Mouse (Mus musculus) adrenal gland, adult 18-20 months (tissue): Measurements from ENCODE around the gene Oosp1. TPM values are rescaled to one million over a fixed set of nuclear protein-coding genes. Genes with fewer than 3 reads are reported as not detected.

Source experiments
- DNase-seq, 2 experiments: peaks; one replicate each; pipeline ENCODE4 v3.0.0; 2021 to 2022; ENCODE audit warnings: low spot score in 2 of 2
- total RNA-seq, 2 experiments: library from RNA; stranded (reverse); gene quantifications; 1 replicate in 1 of 2; 2 replicates in 1 of 2; pipeline ENCODE4 v1.2.3; 2021

Oosp1 gene
- total RNA-seq, 2 experiments from 2014 or later = 3.3 TPM; not detected in 1

DNA sequence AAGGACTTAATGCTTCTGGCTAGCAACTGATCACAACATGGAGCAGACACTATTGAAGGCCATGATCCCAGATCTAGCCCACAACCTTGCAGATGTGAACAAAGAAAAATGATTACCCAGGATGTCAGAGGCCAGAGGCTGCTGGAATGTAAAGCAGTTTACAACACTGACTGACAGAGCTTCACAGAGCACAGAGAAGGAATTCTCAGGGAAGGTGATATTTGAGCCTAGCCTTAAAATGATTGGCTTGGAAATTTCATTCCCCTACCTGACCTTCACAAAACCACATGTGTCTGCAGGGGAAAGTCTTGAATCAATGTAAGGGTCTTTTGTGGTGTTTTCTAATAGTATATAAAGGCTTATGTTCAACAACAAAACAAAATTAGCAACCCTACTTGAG, 66.2 kb downstream of the Oosp1 start:
- no peak for DNase-seq

DNA sequence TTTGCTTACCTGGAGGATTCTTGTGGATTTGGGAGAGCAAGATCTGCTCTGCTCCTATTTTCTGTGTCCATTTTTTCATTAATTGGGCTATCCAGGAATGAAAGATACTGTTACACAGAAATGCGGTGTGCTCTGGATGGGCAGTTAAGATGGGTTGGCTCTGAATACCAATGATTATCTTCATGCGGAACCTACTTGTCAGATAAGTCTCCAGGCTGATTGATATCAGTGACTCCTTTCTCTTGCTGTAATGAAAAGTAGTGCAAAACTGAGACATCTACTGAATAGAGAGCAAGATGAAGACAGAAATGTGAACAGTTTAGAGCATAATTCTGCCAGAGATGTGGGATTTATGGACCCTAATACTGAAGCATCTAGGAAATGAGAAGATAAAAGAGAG, 67.4 kb downstream of the Oosp1 start, which contains the start of gene Ms4a2:
Gene Ms4a2 (minus strand): TSS at position 169 of the 400 bp plus-strand sequence.
- no peak for DNase-seq

DNA sequence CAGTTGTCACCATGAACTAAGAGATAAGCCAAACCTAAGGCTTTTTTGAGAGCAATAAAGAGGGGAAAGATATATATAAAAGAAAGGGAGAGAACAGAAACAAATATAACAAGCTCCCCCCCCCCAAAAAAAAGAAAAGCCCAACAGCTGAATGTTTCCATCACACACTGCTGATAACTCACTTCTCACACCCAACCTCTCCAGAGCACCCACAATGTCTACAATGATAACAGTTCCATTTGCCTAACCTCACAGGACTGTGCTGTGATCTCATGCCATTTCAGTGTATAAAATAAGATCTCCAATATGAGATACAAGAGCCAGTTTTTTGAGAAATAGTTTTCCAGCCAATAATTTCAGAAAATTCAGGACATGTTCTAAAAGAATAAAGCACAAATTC, 73.0 kb downstream of the Oosp1 start:
- no peak for DNase-seq

Other genes starting within 250 kb of the Oosp1 start
- 1 to 10 TPM in 1 of 2 experiments, under 1 TPM in 1; 0.70 to 2.0 TPM for gene Ms4a4b, start 247.6 kb downstream of the Oosp1 start, total RNA-seq
- 10 to 100 TPM; 14.6 to 21.3 TPM for gene Ms4a6c, start 221.8 kb downstream of the Oosp1 start, total RNA-seq
- gene Gm8369, start 205.2 kb downstream of the Oosp1 start, total RNA-seq = 1 to 10 TPM in 1 of 2 experiments, not detected in 1; 1.1 TPM
- 10 to 100 TPM; 13.6 to 14.8 TPM for gene Ms4a6b, start 174.6 kb downstream of the Oosp1 start, total RNA-seq
- 1 to 10 TPM; 3.5 to 3.9 TPM for gene Ms4a4d, start 154.3 kb downstream of the Oosp1 start, total RNA-seq
- gene Ms4a6d, start 86.3 kb downstream of the Oosp1 start, total RNA-seq = 10 to 100 TPM in 1 of 2 experiments, 1 to 10 TPM in 1; 8.2 to 11.6 TPM
- gene Ms4a2, start 67.4 kb downstream of the Oosp1 start, total RNA-seq = not detected
- gene Ms4a3, start 50.3 kb downstream of the Oosp1 start, total RNA-seq = not detected
- under 1 TPM in 1 of 2 experiments, not detected in 1; 0.50 TPM for gene Oosp2, start 30.6 kb downstream of the Oosp1 start, total RNA-seq
- not detected for gene Oosp3, start 5.9 kb upstream of the Oosp1 start, total RNA-seq
- not detected for gene Gif, start 56.4 kb upstream of the Oosp1 start, total RNA-seq
- gene Mrpl16, start 79.2 kb upstream of the Oosp1 start, total RNA-seq = 10 to 100 TPM; 63.6 to 72.3 TPM
- 1 to 10 TPM; 6.9 to 9.5 TPM for gene Stx3, start 128.3 kb upstream of the Oosp1 start, total RNA-seq
- gene Olfr1417, start 148.1 kb upstream of the Oosp1 start, total RNA-seq = not detected
- not detected for gene Olfr1418, start 169.9 kb upstream of the Oosp1 start, total RNA-seq
- not detected for gene Olfr1419, start 184.0 kb upstream of the Oosp1 start, total RNA-seq
- not detected for gene Olfr1420, start 195.4 kb upstream of the Oosp1 start, total RNA-seq
- 10 to 100 TPM; 28.0 to 28.5 TPM for gene Patl1, start 221.2 kb upstream of the Oosp1 start, total RNA-seq